11 mouse cellular contexts compared by ENCODE assay signal in genomic region chr5:30271599-30272281, GRCm38 (mm10). TPM values are rescaled to one million over a fixed set of nuclear protein-coding genes. Genes with fewer than 3 reads are reported as not detected.
DNase-seq lines count a peak whose midpoint lies in the region; ATAC-seq and TF ChIP-seq lines count a peak whose summit lies in the region.
"Had no signal": no experiment of that assay in that cellular context is flagged by ENCODE, and none has a peak within 500 bp of the region (broad histone marks: within the 10 kb centered on the region; RNA-seq: fewer than 3 reads in every experiment).

No protein-coding gene starts in this region.

- TF ChIP-seq CTCF in kidney, adult 2 months (conservative IDR thresholded peaks at IDR 0.05; ENCODE audit: insufficient read depth, insufficient read length, low read depth, low read length), result no peak

- no peak for TF ChIP-seq POLR2A in kidney, adult 2 months (IDR thresholded peaks at IDR 0.05; ENCODE audit: low read depth, low read length)

- H3K4me2 ChIP-seq in hindbrain, embryonic 11.5 days (replicated peaks; ENCODE audit: low read depth, low read length), result no peak overlapping the region
- H3K4me2 ChIP-seq: heart, embryonic 13.5 days; limb, embryonic 15.5 days; midbrain, embryonic 15.5 days had no signal

- H3K4me1 ChIP-seq in kidney, adult 2 months (ENCODE audit: control insufficient read depth, insufficient read depth, low read length), result no peaks in the 10 kb centered on the region
- no peaks in the 10 kb centered on the region for H3K4me1 ChIP-seq in hindbrain, embryonic 11.5 days (replicated peaks; ENCODE audit: control insufficient read depth, insufficient read depth, low read length)
- H3K4me1 ChIP-seq: midbrain, embryonic 15.5 days had no signal

- ATAC-seq in hindbrain, embryonic 11.5 days (ENCODE audit: low FRiP score), result no peak
- ATAC-seq: midbrain, embryonic 15.5 days had no signal

- no peak overlapping the region for H3K9ac ChIP-seq in hindbrain, embryonic 11.5 days (ENCODE audit: low read depth, low read length)
- H3K9ac ChIP-seq: heart, embryonic 13.5 days; limb, embryonic 15.5 days; midbrain, embryonic 15.5 days had no signal

- no peaks in the 10 kb centered on the region for H3K9me3 ChIP-seq in hindbrain, embryonic 11.5 days (ENCODE audit: control insufficient read depth, low read length)
- H3K9me3 ChIP-seq: heart, embryonic 13.5 days; limb, embryonic 15.5 days; midbrain, embryonic 15.5 days had no signal

- WGBS in kidney, adult 2 months, result 75% methylated on average over 11 of the region's 11 CpGs
- WGBS in hindbrain, embryonic 11.5 days, result 89% methylated on average over 11 of the region's 11 CpGs

- H3K27ac ChIP-seq in kidney, adult 2 months (ENCODE audit: insufficient read depth, low read depth, low read length), result no peak overlapping the region
- H3K27ac ChIP-seq in hindbrain, embryonic 11.5 days (ENCODE audit: low read depth, low read length), result no peak overlapping the region

- DNase-seq in kidney, adult 2 months, result peak; percentile 39
- DNase-seq in kidney, adult 18-20 months, result no peak
- peak; percentile 20 to 55 for DNase-seq in adrenal gland, postnatal 36 days
- DNase-seq in gastrocnemius, postnatal 36 days, result peak; percentile 42 to 55
- DNase-seq in skeletal muscle tissue, adult 2 months (ENCODE audit: low read depth, low spot score), result peak; percentile 49
- no peak for DNase-seq in natural killer cell, adult 2 months (ENCODE audit: low spot score in 2 of 2)
- DNase-seq in hindbrain, embryonic 11.5 days (ENCODE audit: low spot score), result no peak
- DNase-seq: thymus, postnatal 14 days had no signal

- no peaks in the 10 kb centered on the region for H3K36me3 ChIP-seq in kidney, adult 2 months (ENCODE audit: control insufficient read depth, insufficient read depth, low read length)
- H3K36me3 ChIP-seq in hindbrain, embryonic 11.5 days (ENCODE audit: control insufficient read depth, insufficient read depth, low read length), result no peaks in the 10 kb centered on the region
- H3K36me3 ChIP-seq: midbrain, embryonic 15.5 days had no signal

- H3K4me3 ChIP-seq in kidney, adult 2 months (ENCODE audit: insufficient read depth, low read depth, low read length), result no peak overlapping the region
- no peak overlapping the region for H3K4me3 ChIP-seq in hindbrain, embryonic 11.5 days (ENCODE audit: low read depth, low read length)
- H3K4me3 ChIP-seq: heart, embryonic 13.5 days; limb, embryonic 15.5 days; midbrain, embryonic 15.5 days had no signal

- intact Hi-C loops in gastrocnemius, postnatal 36 days (cut with DNase I), result no loop called here

- no peaks in the 10 kb centered on the region for H3K27me3 ChIP-seq in kidney, adult 2 months (replicated peaks; ENCODE audit: control insufficient read depth, insufficient read depth, low read length)
- no peaks in the 10 kb centered on the region for H3K27me3 ChIP-seq in hindbrain, embryonic 11.5 days (ENCODE audit: control insufficient read depth, insufficient read depth, low read length)
- H3K27me3 ChIP-seq: heart, embryonic 13.5 days; limb, embryonic 15.5 days; midbrain, embryonic 15.5 days had no signal

RNA-seq across cellular contexts. Expression of gene Drc1, which starts 9.4 kb away (rescaled TPM):
- 0.08 and 0.28 TPM in 2 replicates for polyA plus RNA-seq in kidney, adult 2 months (2012; rRNA removed)
- under 1 TPM; 0.26 to 0.43 TPM for total RNA-seq in adrenal gland, postnatal 36 days (2021)
- under 1 TPM in 1 of 2 experiments, not detected in 1; 0.48 TPM for total RNA-seq in gastrocnemius, postnatal 36 days (2021)
- polyA plus RNA-seq in hindbrain, embryonic 11.5 days (2014; fragmentation: Nextera tagmentation; extraction: Ambion mirVana), result 1.4 and 2.9 TPM in 2 replicates

RNA-seq across cellular contexts. Expression of gene Selenoi, which starts 39.4 kb away (rescaled TPM):
- 18.2 and 20.0 TPM in 2 replicates for polyA plus RNA-seq in kidney, adult 2 months (2012; rRNA removed)
- 10 to 100 TPM; 24.2 to 25.9 TPM for total RNA-seq in adrenal gland, postnatal 36 days (2021)
- 1 to 10 TPM; 9.0 to 9.8 TPM for total RNA-seq in gastrocnemius, postnatal 36 days (2021)
- 24.0 and 25.4 TPM in 2 replicates for polyA plus RNA-seq in hindbrain, embryonic 11.5 days (2014; fragmentation: Nextera tagmentation; extraction: Ambion mirVana)

Comparison
In these comparisons a context has a peak if more than half of its experiments do, and no peak if none do; other contexts are left out.
1. DNase-seq: peak in kidney, adult 2 months (single experiment), adrenal gland, postnatal 36 days (2 of 2), gastrocnemius, postnatal 36 days (2 of 2) and skeletal muscle tissue, adult 2 months (single experiment); none in kidney, adult 18-20 months (single experiment), natural killer cell, adult 2 months (0 of 2) and hindbrain, embryonic 11.5 days (single experiment).